Mouse (Mus musculus) stomach, embryonic 16.5 days (tissue): ENCODE results near the gene P2ry2. TPM values are rescaled to one million over a fixed set of nuclear protein-coding genes. Genes with fewer than 3 reads are reported as not detected.

Source experiments
- ATAC-seq: fragments of 200-750 bp; cut with Nextera tagmentation; 2 replicates; pipeline ENCODE4 v1.8.0; 2017; ENCODE audit warnings: moderate number of reproducible peaks, moderate TSS enrichment; ENCODE audit not compliant: insufficient read depth, low FRiP score
- H3K27ac ChIP-seq: fragments of 300-500 bp; sonication (generic); 2 replicates; pipeline ENCODE4 v1.5.1; 2014; ENCODE audit warnings: low read length
- H3K27me3 ChIP-seq: fragments of 300-500 bp; sonication (generic); 2 replicates; pipeline ENCODE4 v1.6.1; 2014; ENCODE audit warnings: low read length, control low read depth, mixed read lengths; ENCODE audit not compliant: control insufficient read depth, insufficient read depth
- H3K36me3 ChIP-seq: fragments of 300-500 bp; sonication (generic); 2 replicates; pipeline ENCODE4 v1.6.1; 2014; ENCODE audit warnings: low read length; ENCODE audit not compliant: control insufficient read depth, insufficient read depth
- H3K4me1 ChIP-seq: fragments of 300-500 bp; sonication (generic); 2 replicates; pipeline ENCODE4 v1.6.1; 2014; ENCODE audit warnings: low read length, control low read depth, mixed read lengths; ENCODE audit not compliant: control insufficient read depth, insufficient read depth
- H3K4me2 ChIP-seq: fragments of 300-500 bp; sonication (generic); 2 replicates; pipeline ENCODE4 v1.6.1; 2014; ENCODE audit warnings: low read depth, low read length, mixed read lengths
- H3K4me3 ChIP-seq: fragments of 300-500 bp; sonication (generic); replicated peaks from 2 replicates; pipeline ENCODE4 v1.5.1; 2014; ENCODE audit warnings: mild to moderate bottlenecking, low read length
- H3K9ac ChIP-seq: fragments of 300-500 bp; sonication (generic); 2 replicates; pipeline ENCODE4 v1.6.1; 2014; ENCODE audit warnings: low read length
- H3K9me3 ChIP-seq: fragments of 300-500 bp; sonication (generic); replicated peaks from 2 replicates; pipeline ENCODE4 v1.6.1; 2016; ENCODE audit warnings: low read length, control low read depth; ENCODE audit not compliant: control insufficient read depth
- WGBS: fragments of 180-500 bp; shearing (Covaris S2); extraction: QIAGEN DNeasy Blood & Tissue Kit; methylation state at CpG from one replicate; pipeline ENCODE4 v1.1.7; 2014; 5-methylcytosine and 5-hydroxymethylcytosine counted together
- polyA plus RNA-seq: library from polyadenylated mRNA; unstranded; fragments of >200 nt; fragmentation: Nextera tagmentation; extraction: Ambion mirVana; gene quantifications from 2 replicates; pipeline ENCODE4 v1.2.1, GENCODE M21; 2015

The P2ry2 gene
- polyA plus RNA-seq, 1 experiment from 2014 or later: 8.5 TPM

- H3K9ac ChIP-seq: no peak overlapping the region
- no peaks in the 10 kb centered on the region for H3K4me1 ChIP-seq
- H3K4me2 ChIP-seq: no peak overlapping the region
- H3K9me3 ChIP-seq: no peaks in the 10 kb centered on the region
- H3K27me3 ChIP-seq: no peaks in the 10 kb centered on the region
- H3K4me3 ChIP-seq: no peak overlapping the region
- H3K27ac ChIP-seq: no peak overlapping the region
- H3K36me3 ChIP-seq: no peaks in the 10 kb centered on the region
- 90% methylated on average over 7 of the region's 7 CpGs for WGBS
- no peak for ATAC-seq
Measured at GRCm38 (mm10) chr7:100966014-100966413, 46.7 kb downstream of the P2ry2 start.

DNA sequence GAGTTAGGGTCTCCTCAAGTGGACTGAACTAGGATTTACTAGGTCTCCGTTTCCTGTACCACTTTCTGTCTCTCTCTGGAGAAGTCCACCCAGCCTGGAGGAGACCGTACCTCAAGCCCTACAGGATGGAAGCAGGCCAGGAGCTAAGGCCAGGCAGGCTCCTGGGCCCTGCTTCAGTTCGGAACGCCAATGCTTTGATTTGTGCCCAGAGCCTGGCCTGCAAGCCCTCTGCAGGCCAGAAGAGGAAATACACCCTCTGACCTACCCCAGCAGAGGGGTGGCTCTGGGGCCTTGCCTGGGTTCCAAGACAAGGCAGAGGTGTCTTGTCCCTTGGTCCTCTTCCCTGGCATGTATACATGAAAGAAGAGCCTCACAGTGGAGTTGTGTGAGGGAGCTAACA, 47.6 kb downstream of the P2ry2 start:
- H3K27me3 ChIP-seq: no peaks in the 10 kb centered on the region
- no peak overlapping the region for H3K9ac ChIP-seq
- H3K9me3 ChIP-seq: no peaks in the 10 kb centered on the region
- H3K27ac ChIP-seq: no peak overlapping the region
- H3K4me1 ChIP-seq: no peaks in the 10 kb centered on the region
- H3K4me3 ChIP-seq: no peak overlapping the region
- H3K36me3 ChIP-seq: no peaks in the 10 kb centered on the region
- ATAC-seq: peak; percentile 35; the same call in 1 of the 2 replicates
- no peak overlapping the region for H3K4me2 ChIP-seq
- 22% methylated on average over 4 of the region's 4 CpGs for WGBS

- Histone ChIP-seq H3K36me3 (no peaks in the 10 kb centered on the region), H3K4me1 (no peaks in the 10 kb centered on the region), H3K4me3 (peak overlapping the region; percentile 6), H3K9me3 (no peaks in the 10 kb centered on the region), H3K27ac (peak overlapping the region; percentile 17; the same call in 1 of the 2 replicates), H3K27me3 (no peaks in the 10 kb centered on the region), H3K9ac (peak overlapping the region; percentile 11; the same call in 1 of the 2 replicates), H3K4me2 (no peak overlapping the region)
- 80% methylated on average over 6 of the region's 6 CpGs for WGBS
- no peak for ATAC-seq
Measured at GRCm38 (mm10) chr7:100964242-100964641, 48.4 kb downstream of the P2ry2 start.

DNA sequence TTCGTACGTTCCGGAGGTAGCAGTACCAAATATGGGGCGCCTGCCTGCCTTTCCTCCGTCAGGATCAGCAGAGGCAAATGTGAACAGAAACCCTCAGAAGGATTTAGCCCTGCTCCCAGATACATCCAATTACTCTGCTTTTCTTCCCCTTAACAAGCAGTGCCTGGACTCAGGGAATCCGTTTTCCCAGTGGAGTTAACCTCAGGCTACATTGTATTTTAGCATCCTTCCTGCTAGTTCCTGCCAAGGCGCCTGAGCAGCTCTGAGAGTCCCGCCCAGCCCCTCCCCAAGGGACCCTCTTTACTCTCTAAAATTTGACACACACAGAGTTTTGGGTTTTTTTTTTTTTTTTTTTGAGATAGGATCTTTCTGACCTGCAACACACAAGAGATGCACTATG, 49.3 kb downstream of the P2ry2 start:
- H3K27me3 ChIP-seq: no peaks in the 10 kb centered on the region
- H3K4me3 ChIP-seq: no peak overlapping the region
- H3K27ac ChIP-seq: peak overlapping the region; percentile 15; the same call in 1 of the 2 replicates
- no peak for ATAC-seq
- 69% methylated on average over 8 of the region's 8 CpGs for WGBS
- H3K4me1 ChIP-seq: no peaks in the 10 kb centered on the region
- no peaks in the 10 kb centered on the region for H3K36me3 ChIP-seq
- 0 out of 2 replicates have a peak overlapping the region, but pooled peaks have one; percentile 10 for H3K9ac ChIP-seq
- H3K9me3 ChIP-seq: no peaks in the 10 kb centered on the region
- H3K4me2 ChIP-seq: no peak overlapping the region

GRCm38 (mm10) chr7:100961146-100961545, 51.5 kb downstream of the P2ry2 start:
- ATAC-seq: no peak
- 63% methylated on average over 7 of the region's 7 CpGs for WGBS
- Histone ChIP-seq H3K4me1 (no peaks in the 10 kb centered on the region), H3K4me2 (no peak overlapping the region), H3K9ac (no peak overlapping the region), H3K4me3 (no peak overlapping the region), H3K27ac (no peak overlapping the region), H3K27me3 (no peaks in the 10 kb centered on the region), H3K36me3 (no peaks in the 10 kb centered on the region), H3K9me3 (no peaks in the 10 kb centered on the region)

- no peaks in the 10 kb centered on the region for H3K4me1 ChIP-seq
- WGBS: 63% methylated on average over 2 of the region's 2 CpGs
- H3K9ac ChIP-seq: no peak overlapping the region
Measured at GRCm38 (mm10) chr7:100960462-100960861, 52.2 kb downstream of the P2ry2 start.

DNA sequence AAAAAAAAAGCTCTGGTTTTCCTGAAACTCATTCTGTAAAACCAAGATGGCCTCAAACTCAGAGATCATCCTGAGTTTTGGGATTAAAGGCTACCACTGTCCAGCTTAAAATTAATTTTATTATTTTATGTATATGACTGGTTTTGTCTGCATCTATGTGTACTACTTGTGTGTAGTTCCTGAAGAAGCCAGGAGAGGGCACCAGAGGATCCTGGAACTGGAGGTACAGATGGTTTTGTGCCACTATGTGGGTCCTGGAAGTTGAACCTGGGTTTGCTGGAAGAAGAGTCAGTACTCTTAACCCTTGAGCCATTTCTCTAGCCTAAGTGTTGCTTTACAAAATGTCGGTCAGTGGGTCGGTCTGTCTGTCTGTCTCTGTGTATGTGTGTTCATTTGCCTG, 54.2 kb downstream of the P2ry2 start:
- Histone ChIP-seq H3K9ac (no peak overlapping the region), H3K4me3 (no peak overlapping the region), H3K9me3 (no peaks in the 10 kb centered on the region), H3K4me1 (no peaks in the 10 kb centered on the region), H3K36me3 (no peaks in the 10 kb centered on the region), H3K27ac (no peak overlapping the region), H3K4me2 (no peak overlapping the region), H3K27me3 (no peaks in the 10 kb centered on the region)
- no peak for ATAC-seq
- 93% methylated on average over 2 of the region's 2 CpGs for WGBS

More at GRCm38 (mm10) chr7:100960462-100960861, 52.2 kb downstream of the P2ry2 start:
- Histone ChIP-seq H3K4me2 (no peak overlapping the region), H3K4me3 (no peak overlapping the region), H3K36me3 (no peaks in the 10 kb centered on the region), H3K9me3 (no peaks in the 10 kb centered on the region), H3K27ac (no peak overlapping the region), H3K27me3 (no peaks in the 10 kb centered on the region)
- no peak for ATAC-seq

- ATAC-seq: no peak
- 78% methylated on average over 7 of the region's 7 CpGs for WGBS
- Histone ChIP-seq H3K9me3 (no peaks in the 10 kb centered on the region), H3K9ac (no peak overlapping the region), H3K27me3 (no peaks in the 10 kb centered on the region), H3K4me2 (no peak overlapping the region), H3K4me3 (no peak overlapping the region), H3K36me3 (no peaks in the 10 kb centered on the region), H3K4me1 (peaks cover 8% of the 10 kb centered on the region; the same call in 1 of the 2 replicates), H3K27ac (no peak overlapping the region)
Measured at GRCm38 (mm10) chr7:100952686-100953085, 60.0 kb downstream of the P2ry2 start.

DNA sequence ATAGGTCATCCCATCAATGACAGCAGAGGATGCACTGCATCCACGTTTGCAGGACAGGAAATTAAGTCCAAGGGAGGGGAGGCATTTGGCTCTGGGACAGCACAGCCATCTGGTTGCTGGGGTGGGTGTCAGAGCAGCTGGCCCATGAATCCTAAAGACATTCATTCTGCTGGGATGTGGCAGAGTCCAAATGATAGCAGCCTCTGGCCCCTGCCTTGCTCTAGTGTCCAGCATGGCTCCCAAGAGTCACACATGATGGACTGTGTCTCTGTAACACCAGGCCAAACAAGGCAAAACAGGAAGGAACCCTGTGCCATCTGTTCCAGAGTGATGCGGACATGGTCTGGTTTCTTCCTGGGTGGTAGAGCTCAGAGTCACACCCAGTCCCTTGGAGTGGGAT, 60.8 kb downstream of the P2ry2 start:
- Histone ChIP-seq H3K27me3 (no peaks in the 10 kb centered on the region), H3K9me3 (no peaks in the 10 kb centered on the region), H3K36me3 (no peaks in the 10 kb centered on the region), H3K4me3 (no peak overlapping the region), H3K9ac (no peak overlapping the region), H3K27ac (peak overlapping the region; percentile 39), H3K4me2 (no peak overlapping the region), H3K4me1 (peaks cover 8% of the 10 kb centered on the region; the same call in 1 of the 2 replicates)
- ATAC-seq: peak; percentile 51; the same call in 1 of the 2 replicates
- WGBS: 44% methylated on average over 2 of the region's 2 CpGs
